Mouse (Mus musculus) right cerebral cortex, postnatal 14 days (tissue): Measurements from ENCODE around the gene Zfp819.
"Not testable (repeated sequence)": the region's sequence is repeated elsewhere in the genome, so short reads cannot be mapped to it uniquely, and the experiment has no call there.

Experiments used
- DNase-seq: peaks from one replicate; pipeline ENCODE4 v3.0.0; 2022

Zfp819 gene

GRCm38 (mm10) chr7:43643046-43643652, 36.2 kb downstream of the Zfp819 start:
- no peak for DNase-seq

- DNase-seq, result no peak
Measured at GRCm38 (mm10) chr7:43652683-43653082, 45.7 kb downstream of the Zfp819 start.

GRCm38 (mm10) chr7:43654519-43654918, 47.5 kb downstream of the Zfp819 start:
- no peak for DNase-seq

- no peak for DNase-seq
Measured at GRCm38 (mm10) chr7:43656232-43656631, 49.3 kb downstream of the Zfp819 start.

- no peak for DNase-seq
Measured at GRCm38 (mm10) chr7:43660002-43660401, 53.0 kb downstream of the Zfp819 start, which contains the start of gene Siglece. TSS of gene Siglece (minus strand) at chr7:43660161.

GRCm38 (mm10) chr7:43662804-43663203, 55.8 kb downstream of the Zfp819 start:
- no peak for DNase-seq

GRCm38 (mm10) chr7:43667221-43667620, 60.3 kb downstream of the Zfp819 start:
- not testable (repeated sequence) for DNase-seq
